Mouse (Mus musculus) adrenal gland, postnatal 36 days (tissue): Measurements from ENCODE around the gene Jun. TPM values are rescaled to one million over a fixed set of nuclear protein-coding genes. Genes with fewer than 3 reads are reported as not detected.
A peak's percentile ranks its signal among the peaks of the same experiment; 100 is the strongest.

Experiments used
- DNase-seq, 2 experiments: peaks; one replicate each; pipeline ENCODE4 v3.0.0; 2021; ENCODE audit warnings: mixed read lengths in 1 of 2
- total RNA-seq, 2 experiments: library from RNA; stranded (reverse); gene quantifications; 2 replicates each; pipeline ENCODE4 v1.2.3; 2021

Gene Jun
- total RNA-seq, 2 experiments from 2014 or later: 145 to 309 TPM

DNA sequence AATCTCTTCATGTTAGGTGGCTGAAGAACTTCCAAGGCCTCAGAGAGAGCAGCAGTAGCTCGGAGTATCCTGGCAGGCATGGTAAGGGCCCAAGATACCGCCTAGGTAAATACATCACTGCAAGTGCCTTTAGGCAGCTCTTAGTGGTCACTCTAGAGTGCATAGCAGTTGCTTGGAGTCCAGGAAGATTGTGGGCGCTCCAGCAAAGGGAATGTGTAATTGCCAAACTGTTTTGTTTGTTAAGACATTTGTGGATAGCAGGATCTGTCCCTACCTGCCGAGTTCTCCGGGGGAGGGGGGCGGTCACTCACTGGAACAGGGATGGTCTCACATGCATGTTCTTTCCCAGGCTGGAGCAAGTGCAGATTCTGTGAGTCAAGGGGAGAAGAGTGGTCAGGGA is 22.3 kb upstream of the Jun start:
- no peak for DNase-seq

- DNase-seq: no peak
These were observed 21.3 kb upstream of the Jun start for GRCm38 (mm10) chr4:95073214-95073750.

DNA sequence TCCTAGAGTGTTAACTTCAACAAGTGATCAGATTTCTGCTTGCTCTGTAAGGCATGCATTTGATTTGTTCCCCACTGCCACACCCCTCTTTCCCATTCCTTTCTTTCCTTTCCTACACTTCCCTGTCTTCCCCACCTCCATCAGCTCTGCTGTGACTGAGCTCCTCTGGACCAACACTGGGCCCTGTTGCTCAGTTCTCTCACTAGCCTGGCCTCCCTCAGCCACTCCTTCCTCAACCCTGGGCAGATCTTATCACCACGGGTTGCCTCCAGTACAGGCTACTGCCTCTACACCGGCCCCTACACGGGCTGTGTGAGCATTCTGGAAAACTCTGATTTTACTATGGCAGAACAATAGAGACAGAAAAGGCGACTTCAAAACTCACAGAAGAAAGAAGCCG is 18.4 kb upstream of the Jun start:
- no peak for DNase-seq

DNA sequence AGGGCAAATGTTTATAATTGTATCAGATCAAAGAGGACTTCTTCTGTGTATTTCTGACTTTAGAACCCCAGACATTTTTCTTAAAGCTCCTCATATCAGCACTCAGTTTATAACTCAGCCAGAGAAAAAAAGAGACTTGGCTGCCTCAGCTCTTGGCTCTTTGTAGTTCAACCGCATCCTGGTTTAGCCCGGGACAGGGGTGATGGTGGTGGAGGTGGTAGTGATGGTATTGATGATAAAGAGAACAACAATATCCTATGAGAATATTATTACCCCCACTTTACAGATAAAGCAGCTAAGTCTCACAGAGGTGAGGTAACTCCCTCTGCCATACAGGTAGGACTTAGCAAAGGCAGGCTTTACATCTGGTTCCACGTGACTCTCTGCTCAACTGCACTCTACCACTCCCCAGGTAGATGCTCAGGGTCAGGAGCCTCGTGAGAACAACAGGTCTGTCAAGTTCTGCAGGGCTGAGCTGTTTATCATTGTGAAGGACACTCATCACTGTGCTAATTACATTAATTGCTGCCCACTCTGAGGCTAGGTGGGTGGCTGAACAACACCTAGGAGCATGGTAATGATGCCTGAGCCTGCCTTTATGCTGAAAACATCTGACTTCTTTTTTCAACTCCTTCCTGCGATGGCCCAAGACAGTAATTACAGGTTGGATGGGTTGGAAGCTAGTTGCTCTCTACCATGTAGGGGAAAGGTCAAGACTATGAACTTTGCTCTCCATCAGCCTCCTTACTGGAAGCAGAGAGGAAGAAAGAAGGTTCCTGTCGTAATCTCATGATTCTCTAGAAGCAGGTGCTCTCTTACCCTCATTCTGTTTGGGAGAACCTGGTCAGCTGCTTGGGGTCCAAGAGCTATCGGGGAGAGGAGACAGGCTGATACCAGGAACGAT is 16.3 kb upstream of the Jun start:
- DNase-seq: no peak

DNA sequence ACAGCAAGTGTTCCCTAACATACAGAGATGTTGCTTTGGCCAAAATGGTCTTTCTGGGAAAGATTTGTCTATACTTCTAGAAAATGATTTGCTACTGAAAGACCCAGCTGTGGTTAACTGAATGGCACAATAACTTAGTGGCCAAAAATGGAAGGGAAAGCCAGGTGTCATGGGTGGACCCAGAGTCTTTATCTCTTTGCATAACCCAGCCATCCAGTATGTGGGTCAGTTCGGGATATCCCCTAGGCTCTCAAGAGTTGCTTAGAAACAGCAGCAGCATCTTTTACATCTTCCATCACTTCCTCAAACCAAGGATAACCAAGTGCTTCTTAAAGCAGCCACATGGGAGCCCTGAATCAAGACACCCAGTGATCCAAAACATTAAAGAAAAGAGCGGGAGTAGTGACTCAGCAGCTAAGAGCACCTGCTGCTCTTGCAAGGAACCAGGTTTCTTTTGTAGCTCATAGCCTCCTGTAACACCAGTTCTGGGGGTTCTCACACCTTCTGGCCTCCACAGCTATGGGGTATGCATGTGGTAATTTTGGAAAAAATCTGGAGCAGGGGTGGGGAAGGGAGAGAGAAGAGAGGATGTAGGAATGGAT is 11.7 kb upstream of the Jun start:
- no peak for DNase-seq

GRCm38 (mm10) chr4:95062873-95063272 is 10.9 kb upstream of the Jun start:
- peak in 1 of 2 experiments; percentile 17 for DNase-seq

DNA sequence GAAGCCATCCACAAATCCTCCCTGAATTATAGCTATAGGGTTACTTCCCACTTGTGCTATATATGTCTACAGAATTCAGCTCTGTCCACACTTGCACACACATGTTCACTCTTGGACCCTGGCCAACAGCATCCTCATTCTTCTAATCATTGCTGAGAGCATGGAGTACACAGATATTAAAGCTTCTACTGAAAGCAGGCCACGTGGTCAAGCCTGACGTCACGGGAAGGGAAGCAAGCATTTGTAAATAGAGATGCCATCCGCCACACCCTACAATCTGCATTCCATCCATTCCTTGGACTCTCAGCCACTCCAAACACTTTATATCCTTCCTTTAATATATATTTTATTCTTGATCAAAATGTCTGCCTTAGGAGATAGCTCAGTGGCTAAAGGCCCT is 5.2 kb upstream of the Jun start:
- no peak for DNase-seq

- DNase-seq: no peak
These were observed 3.3 kb upstream of the Jun start for GRCm38 (mm10) chr4:95055276-95055675.

DNA sequence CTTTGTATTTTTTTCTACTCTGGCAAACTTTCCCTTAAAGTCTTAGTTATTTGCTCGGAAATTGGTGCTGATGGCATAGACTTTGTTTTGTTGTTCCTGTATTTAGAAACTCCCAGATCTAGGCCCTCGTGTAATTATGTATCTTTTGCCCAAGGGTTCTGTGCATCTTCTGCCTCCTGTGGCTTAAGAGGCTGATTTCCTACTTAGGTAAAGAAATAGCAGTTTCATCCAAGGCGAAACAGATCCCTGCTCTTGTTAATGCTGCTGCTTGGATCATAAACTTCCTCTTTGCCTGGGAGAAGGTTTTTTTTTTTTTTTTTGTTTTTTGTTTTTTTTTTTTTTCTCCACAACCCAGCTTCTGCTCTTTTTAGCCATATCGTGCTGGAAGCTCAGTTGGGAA is 2.3 kb upstream of the Jun start:
- DNase-seq: no peak

DNA sequence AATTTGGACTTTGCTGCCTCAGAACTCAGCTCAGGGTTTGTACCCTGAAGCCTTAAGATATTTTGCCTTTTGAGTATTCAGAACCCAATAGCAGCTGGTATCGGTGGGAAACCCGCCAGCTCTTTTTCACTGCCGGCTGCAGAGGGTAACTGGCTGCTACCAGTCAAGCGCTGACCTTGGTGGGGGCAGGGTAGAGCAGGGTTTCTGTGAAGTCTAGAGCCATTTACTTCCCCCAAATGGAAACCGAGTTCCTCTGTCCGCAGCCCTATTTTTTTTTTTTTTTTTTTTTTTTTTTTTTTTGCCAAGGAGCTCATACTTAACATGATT is 1.7 kb upstream of the Jun start:
- DNase-seq: peak; percentile 88 to 95

GRCm38 (mm10) chr4:95053041-95053790 is 1.2 kb upstream of the Jun start:
- peak; percentile 92 to 93 for DNase-seq

GRCm38 (mm10) chr4:95051311-95051871 is 631 bp downstream of the Jun start:
- DNase-seq: peak; percentile 69 to 77

DNA sequence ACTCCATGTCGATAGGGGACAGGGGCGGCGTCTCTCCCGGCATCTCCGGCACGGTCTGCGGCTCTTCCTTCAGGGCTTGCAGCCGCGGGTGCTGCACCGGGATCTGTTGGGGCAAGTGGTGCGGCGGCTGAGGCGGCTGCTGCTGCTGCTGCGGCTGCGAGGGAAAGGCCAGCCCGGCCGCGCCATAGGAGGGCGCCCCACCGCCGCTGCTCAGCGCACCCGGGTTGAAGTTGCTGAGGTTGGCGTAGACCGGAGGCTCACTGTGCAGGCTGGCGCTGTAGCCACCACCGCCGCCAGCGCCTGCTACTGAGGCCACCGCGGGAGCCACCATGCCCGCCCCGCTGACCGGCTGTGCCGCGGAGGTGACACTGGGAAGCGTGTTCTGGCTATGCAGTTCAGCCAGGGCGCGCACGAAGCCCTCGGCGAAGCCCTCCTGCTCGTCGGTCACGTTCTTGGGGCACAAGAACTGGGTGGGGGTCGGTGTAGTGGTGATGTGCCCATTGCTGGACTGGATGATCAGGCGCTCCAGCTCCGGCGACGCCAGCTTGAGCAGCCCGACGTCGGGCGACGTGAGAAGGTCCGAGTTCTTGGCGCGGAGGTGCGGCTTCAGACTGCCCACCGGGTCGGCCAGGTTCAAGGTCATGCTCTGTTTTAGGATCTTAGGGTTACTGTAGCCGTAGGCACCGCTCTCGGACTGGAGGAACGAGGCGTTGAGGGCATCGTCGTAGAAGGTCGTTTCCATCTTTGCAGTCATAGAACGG is 1.3 kb downstream of the Jun start:
- peak; percentile 79 to 84 for DNase-seq

DNA sequence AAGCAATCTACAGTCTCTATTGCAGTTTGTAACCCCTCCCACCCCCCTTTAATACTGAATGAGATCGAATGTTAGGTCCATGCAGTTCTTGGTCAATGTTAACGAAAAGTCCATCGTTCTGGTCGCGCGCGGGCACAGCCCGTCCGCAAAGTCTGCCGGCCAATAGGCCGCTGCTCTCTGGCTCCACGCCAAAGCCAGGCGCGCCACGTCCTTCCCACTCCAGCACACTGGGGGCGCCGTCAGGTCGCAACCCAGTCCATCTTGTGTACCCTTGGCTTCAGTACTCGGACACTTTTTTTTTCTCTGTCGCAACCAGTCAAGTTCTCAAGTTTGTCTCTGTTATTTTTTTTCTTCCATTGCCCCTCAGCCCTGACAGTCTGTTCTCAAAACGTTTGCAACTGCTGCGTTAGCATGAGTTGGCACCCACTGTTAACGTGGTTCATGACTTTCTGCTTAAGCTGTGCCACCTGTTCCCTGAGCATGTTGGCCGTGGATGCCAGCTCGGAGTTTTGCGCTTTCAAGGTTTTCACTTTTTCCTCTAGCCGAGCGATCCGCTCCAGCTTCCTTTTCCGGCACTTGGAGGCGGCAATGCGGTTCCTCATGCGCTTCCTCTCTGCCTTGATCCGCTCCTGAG is 2.0 kb downstream of the Jun start:
- peak; percentile 91 to 92 for DNase-seq

DNA sequence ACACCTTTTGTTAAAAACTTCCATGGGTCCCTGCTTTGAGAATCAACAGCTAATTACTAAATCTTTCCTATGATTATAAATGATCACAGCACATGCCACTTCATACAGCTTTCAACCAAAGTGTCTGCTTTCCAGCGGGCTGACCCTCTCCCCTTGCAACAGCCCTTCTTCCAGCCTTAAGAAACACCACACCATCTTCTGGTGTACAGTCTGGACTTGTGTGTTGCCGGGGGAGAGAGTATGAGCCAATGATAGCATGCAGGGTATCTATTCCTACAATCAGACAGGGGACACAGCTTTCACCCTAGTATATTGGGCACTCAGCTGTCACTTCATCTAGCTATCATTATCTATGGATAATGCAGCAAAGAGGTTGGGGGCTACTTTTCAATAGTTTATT is 2.9 kb downstream of the Jun start:
- DNase-seq: no peak

DNA sequence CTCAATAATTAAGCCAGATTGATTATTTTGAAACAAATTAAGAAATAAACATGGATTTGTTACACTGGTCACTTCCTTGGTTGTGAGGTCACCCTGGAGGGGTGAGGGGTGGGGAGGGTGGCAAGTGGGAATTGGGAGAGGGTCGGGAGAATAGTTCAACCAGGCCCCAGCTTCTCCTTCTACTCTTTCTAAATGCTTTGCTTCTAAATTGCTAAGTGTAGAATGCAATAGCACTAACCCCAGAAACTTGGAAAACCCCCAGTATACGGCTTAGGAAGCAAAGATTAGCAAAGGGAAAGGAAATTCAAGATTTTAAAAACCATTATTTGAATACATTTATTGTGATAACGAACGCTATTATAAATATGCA is 3.3 kb downstream of the Jun start:
- no peak for DNase-seq

DNA sequence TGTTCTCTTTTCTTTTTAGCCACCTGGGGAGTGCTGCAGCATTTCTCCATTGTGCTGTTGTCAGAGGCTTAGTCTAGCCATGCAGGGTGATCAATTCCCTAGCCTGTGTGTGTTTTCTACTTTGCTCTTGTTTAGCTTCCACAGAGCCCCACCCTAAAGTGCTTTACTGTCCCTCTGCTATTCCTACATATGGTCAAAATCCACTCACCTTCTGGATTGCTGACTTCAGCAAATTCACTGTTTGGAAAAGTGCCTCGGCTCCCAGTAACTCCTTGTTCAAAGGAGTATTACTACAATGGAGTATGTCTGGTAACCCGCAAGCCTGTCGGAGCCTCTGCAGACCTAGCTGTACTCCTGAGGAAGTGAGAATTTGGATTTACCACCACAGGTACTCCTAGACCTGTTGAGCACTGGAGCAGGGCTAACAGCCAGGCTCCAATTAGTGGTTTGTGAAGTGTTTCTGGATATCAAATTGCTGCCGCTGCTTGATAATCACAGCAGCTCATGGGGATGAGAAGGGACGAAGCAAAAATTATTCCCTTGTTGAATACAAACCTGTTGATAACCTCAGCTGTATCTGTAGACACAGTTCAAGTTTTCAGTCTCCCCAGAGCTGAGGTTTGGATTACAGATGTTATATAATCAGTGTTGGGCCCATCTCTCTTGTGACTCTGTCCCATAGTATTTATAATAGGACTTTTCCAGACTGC is 3.8 kb downstream of the Jun start:
- peak in 1 of 2 experiments; percentile 29 for DNase-seq

DNA sequence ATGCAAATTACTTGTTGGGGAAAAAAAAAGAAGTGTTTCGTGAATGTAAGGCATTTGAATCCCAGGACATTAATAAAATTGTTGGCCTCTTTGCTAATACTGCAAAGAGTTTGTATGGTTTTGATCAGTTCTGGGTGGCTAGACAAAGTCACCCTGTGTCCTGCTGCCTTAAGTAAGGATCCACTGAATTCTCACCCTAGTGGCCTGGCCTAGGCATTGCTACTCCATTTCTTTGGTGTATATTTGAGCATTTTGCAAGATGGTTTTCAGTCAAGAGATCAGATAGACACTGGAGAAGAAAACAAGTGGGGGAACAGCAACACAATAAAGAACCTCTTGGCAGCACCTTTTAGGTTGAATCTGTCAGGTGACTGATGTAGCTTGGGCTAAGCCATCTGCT is 6.9 kb downstream of the Jun start:
- DNase-seq: no peak

- DNase-seq: no peak
These were observed 7.3 kb downstream of the Jun start for GRCm38 (mm10) chr4:95044721-95045120.

DNA sequence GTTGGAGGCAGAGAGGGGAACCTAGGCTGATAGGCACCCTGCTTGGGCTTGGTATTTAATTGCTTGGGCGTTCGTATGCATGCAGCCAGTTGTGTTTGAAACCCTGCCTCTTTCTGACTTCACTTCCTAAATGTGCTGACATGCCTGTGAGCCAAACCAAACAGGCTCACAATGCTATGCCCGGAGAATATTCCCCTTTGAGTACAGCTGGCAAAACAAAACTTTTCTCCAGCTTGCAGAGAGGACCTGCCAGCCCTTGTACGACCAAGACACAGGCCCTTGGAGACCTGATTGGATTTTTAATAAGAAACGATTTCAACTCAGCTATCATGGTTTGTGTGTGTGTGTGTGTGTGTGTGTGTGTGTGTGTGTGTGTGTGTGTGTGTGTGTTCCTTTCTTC is 14.0 kb downstream of the Jun start:
- no peak for DNase-seq

DNA sequence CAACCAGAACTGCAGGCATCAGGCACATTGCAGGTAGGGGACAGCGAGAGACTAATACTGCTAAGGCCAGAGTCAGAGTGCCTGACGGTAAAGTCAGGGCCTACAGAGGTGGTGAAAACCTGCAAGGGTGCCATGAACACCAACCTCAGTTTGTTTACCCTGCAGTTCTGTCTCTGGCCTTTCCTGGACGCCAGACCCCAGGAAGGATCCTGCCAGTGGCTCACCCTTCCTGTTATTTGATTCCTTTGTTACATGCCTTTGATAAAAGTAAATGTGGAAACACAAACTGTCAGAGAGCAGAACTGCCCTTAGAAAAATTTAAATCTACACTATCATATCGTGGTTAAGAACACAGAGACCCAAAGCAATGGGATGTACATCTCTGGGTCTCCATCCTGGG is 20.9 kb downstream of the Jun start:
- DNase-seq: no peak
